Mouse (Mus musculus) testis, adult 2 months (tissue): ENCODE results near the gene Mad1l1.

Experiments used
- CTCF ChIP-seq: fragments of 200-500 bp; IDR thresholded peaks from 2 replicates; pipeline ENCODE4 v1.5.1; 2012; ENCODE audit warnings: low read depth, mild to moderate bottlenecking, inconsistent platforms, low read length, moderate library complexity; ENCODE audit not compliant: control insufficient read depth, insufficient read depth, insufficient replicate concordance
- POLR2A ChIP-seq: fragments of 200-500 bp; IDR thresholded peaks from 2 replicates; pipeline ENCODE4 v1.6.1; 2012; ENCODE audit warnings: low read depth, mild to moderate bottlenecking, inconsistent platforms, low read length, moderate library complexity; ENCODE audit not compliant: control insufficient read depth

GRCm38 (mm10) chr5:140023941-140024500 lies 297.3 kb downstream of the Mad1l1 start:
- TF ChIP-seq CTCF, result no peak
- TF ChIP-seq POLR2A, result no peak
